15 mouse cellular contexts compared by ENCODE assay signal in genomic region chr14:78770457-78770856, GRCm38 (mm10).
"Had no signal": no experiment of that assay in that cellular context is flagged by ENCODE, and none has a peak within 500 bp of the region (broad histone marks: within the 10 kb centered on the region; RNA-seq: fewer than 3 reads in every experiment).

No protein-coding gene starts in this region.

- H3K36me3 ChIP-seq: limb, embryonic 13.5 days; midbrain, embryonic 15.5 days; neural tube, embryonic 12.5 days had no signal

- H3K27me3 ChIP-seq: limb, embryonic 13.5 days; megakaryocyte, embryonic 14.5 days; midbrain, embryonic 15.5 days; neural tube, embryonic 12.5 days had no signal

- H3K4me1 ChIP-seq: limb, embryonic 13.5 days; megakaryocyte, embryonic 14.5 days; midbrain, embryonic 15.5 days; neural tube, embryonic 12.5 days had no signal

- H3K27ac ChIP-seq: kidney, postnatal 0 days; limb, embryonic 13.5 days; liver, embryonic 14.5 days; midbrain, embryonic 15.5 days; neural tube, embryonic 12.5 days had no signal

- H3K9ac ChIP-seq: limb, embryonic 13.5 days; liver, embryonic 14.5 days; midbrain, embryonic 15.5 days; neural tube, embryonic 12.5 days had no signal

- H3K4me3 ChIP-seq: limb, embryonic 13.5 days; megakaryocyte, embryonic 14.5 days; midbrain, embryonic 15.5 days; neural tube, embryonic 12.5 days had no signal

- ATAC-seq: midbrain, embryonic 15.5 days had no signal

- H3K9me3 ChIP-seq: limb, embryonic 13.5 days; megakaryocyte, embryonic 14.5 days; midbrain, embryonic 15.5 days; neural tube, embryonic 12.5 days had no signal

- DNase-seq: kidney, adult 9 months; kidney, postnatal 4 days; left cerebral cortex, postnatal 4 days; lung, adult 18-20 months; lung, postnatal 36 days; right cerebral cortex, postnatal 14 days; thymus, adult 18-20 months; thymus, postnatal 14 days had no signal

- H3K4me2 ChIP-seq: limb, embryonic 13.5 days; midbrain, embryonic 11.5 days; midbrain, embryonic 15.5 days; neural tube, embryonic 12.5 days had no signal
